8 mouse cellular contexts compared by ENCODE assay signal in the genomic region with DNA sequence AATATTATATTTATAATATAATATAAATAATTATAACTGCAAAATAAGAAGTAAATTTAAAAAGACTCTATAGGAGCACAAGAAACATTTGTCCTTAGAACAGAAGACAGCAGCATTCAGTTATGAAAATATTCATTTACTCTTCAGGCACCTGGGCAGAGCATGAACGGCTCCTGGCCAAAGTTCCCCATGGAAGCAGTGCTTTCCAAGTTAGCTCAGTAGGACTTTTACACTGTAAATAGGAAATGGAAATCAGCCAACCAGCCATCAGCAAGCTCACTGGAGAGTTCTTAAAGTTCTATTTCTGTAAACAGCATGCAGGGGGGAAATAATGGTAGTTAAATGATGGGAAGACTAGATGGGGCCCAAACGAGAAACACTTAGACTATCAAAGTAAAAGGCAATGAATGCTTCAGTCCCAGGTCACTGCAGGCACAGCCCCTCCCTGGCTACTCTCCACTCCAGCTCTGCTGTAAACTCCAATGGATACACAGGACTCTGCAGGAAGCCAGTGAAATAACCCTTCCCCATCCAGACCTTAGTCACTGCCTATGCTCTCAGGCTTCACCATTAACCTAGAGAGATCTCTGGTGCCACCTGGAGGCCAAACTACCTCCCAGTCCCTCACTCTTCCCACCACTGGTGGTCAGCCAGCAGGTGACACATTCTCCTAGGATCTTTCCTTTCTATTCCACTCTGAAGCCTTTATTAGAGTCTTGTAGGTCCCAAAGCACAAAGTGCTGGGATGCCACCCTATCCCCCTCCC. TPM values are rescaled to one million over a fixed set of nuclear protein-coding genes. Genes with fewer than 3 reads are reported as not detected.
DNase-seq lines count a peak whose midpoint lies in the region; ATAC-seq and TF ChIP-seq lines count a peak whose summit lies in the region.

No protein-coding gene starts in this region.

- peak; percentile 20 to 30 for DNase-seq in urinary bladder, postnatal 36 days (ENCODE audit: low spot score in 2 of 2)
- DNase-seq in urinary bladder, postnatal 10 days (ENCODE audit: low spot score): no peak
- DNase-seq in hindlimb bud, embryonic 11.5 days (ENCODE audit: extremely low spot score, low read depth, low spot score): peak; percentile 18
- peak; percentile 76 for DNase-seq in liver
- peak; percentile 71 for DNase-seq in midbrain, postnatal 0 days (ENCODE audit: low spot score)
- peak; percentile 66 for DNase-seq in yolk sac, embryonic 10.5 days (ENCODE audit: low spot score)

- TF ChIP-seq POLR2A in bone marrow, adult 2 months (IDR thresholded peaks at IDR 0.05; ENCODE audit: borderline replicate concordance, control insufficient read depth, low read depth, low read length): no peak

- H3K4me3 ChIP-seq in bone marrow, adult 2 months (replicated peaks; ENCODE audit: control insufficient read depth, low read depth, low read length): no peak overlapping the region
- no peak overlapping the region for H3K4me3 ChIP-seq in midbrain, postnatal 0 days (ENCODE audit: low read depth, low read length)

- 78% methylated on average over 2 of the region's 2 CpGs for WGBS in bone marrow, adult 2 months
- WGBS in midbrain, postnatal 0 days: 72% methylated on average over 2 of the region's 2 CpGs

- no peak overlapping the region for H3K4me2 ChIP-seq in midbrain, postnatal 0 days (ENCODE audit: low read depth, low read length, poor library complexity, severe bottlenecking)

- H3K27me3 ChIP-seq in midbrain, postnatal 0 days (ENCODE audit: insufficient read depth, low read length): no peaks in the 10 kb centered on the region

- ATAC-seq in erythroblast, adult 5-6 weeks (replicated peaks; ENCODE audit: low FRiP score, poor library complexity, severe bottlenecking): peak; percentile 96
- no peak for ATAC-seq in midbrain, postnatal 0 days (ENCODE audit: low FRiP score)

- no peaks in the 10 kb centered on the region for H3K4me1 ChIP-seq in bone marrow, adult 2 months (ENCODE audit: control insufficient read depth, insufficient read depth, low read length)
- no peaks in the 10 kb centered on the region for H3K4me1 ChIP-seq in midbrain, postnatal 0 days (ENCODE audit: insufficient read depth, low read length)

- H3K27ac ChIP-seq in bone marrow, adult 2 months (ENCODE audit: control insufficient read depth, insufficient read depth, low read depth, low read length, poor library complexity): no peak overlapping the region
- no peak overlapping the region for H3K27ac ChIP-seq in midbrain, postnatal 0 days (ENCODE audit: low read depth, low read length)

- no peaks in the 10 kb centered on the region for H3K36me3 ChIP-seq in midbrain, postnatal 0 days (ENCODE audit: insufficient read depth, low read length)

- H3K9ac ChIP-seq in midbrain, postnatal 0 days (replicated peaks; ENCODE audit: low read length, poor library complexity, severe bottlenecking): no peak overlapping the region

- no peaks in the 10 kb centered on the region for H3K9me3 ChIP-seq in midbrain, postnatal 0 days (ENCODE audit: low read length)

- peak; percentile 62 for TF ChIP-seq CTCF in bone marrow, adult 2 months (IDR thresholded peaks at IDR 0.05; ENCODE audit: control insufficient read depth, insufficient read depth, low read length)
- TF ChIP-seq CTCF in midbrain, postnatal 0 days (IDR thresholded peaks at IDR 0.05): peak; percentile 62

RNA-seq across cellular contexts. Expression of a gene that starts 12.2 kb away (rescaled TPM):
- polyA plus RNA-seq in bone marrow, adult 2 months (2011; ENCODE audit: insufficient read depth, insufficient read length, low replicate concordance, missing spikeins): 2.6 and 4.3 TPM in 2 replicates
- 0.96 and 3.6 TPM in 2 replicates for total RNA-seq in erythroblast, adult 5-6 weeks (2015; ENCODE audit: low replicate concordance)
- 4.0 and 4.3 TPM in 2 replicates for total RNA-seq in erythroblast, adult 5-6 weeks (2017; ENCODE audit: low replicate concordance)
- 3.3 and 5.4 TPM in 2 replicates for total RNA-seq in midbrain, postnatal 0 days (2014; rRNA removed)
- 1.6 TPM in 2 replicates for polyA plus RNA-seq in midbrain, postnatal 0 days (2015; fragmentation: Nextera tagmentation; extraction: Ambion mirVana)

RNA-seq across cellular contexts. Expression of a gene that starts 12.6 kb away (rescaled TPM):
- 0.61 and 3.5 TPM in 2 replicates for polyA plus RNA-seq in bone marrow, adult 2 months (2011; ENCODE audit: insufficient read depth, insufficient read length, low replicate concordance, missing spikeins)
- 6.9 and 7.1 TPM in 2 replicates for total RNA-seq in erythroblast, adult 5-6 weeks (2015; ENCODE audit: low replicate concordance)
- total RNA-seq in erythroblast, adult 5-6 weeks (2017; ENCODE audit: low replicate concordance): 8.9 and 9.0 TPM in 2 replicates
- 39.1 and 44.6 TPM in 2 replicates for total RNA-seq in midbrain, postnatal 0 days (2014; rRNA removed)
- 38.8 and 40.7 TPM in 2 replicates for polyA plus RNA-seq in midbrain, postnatal 0 days (2015; fragmentation: Nextera tagmentation; extraction: Ambion mirVana)
